In the genomic region with DNA sequence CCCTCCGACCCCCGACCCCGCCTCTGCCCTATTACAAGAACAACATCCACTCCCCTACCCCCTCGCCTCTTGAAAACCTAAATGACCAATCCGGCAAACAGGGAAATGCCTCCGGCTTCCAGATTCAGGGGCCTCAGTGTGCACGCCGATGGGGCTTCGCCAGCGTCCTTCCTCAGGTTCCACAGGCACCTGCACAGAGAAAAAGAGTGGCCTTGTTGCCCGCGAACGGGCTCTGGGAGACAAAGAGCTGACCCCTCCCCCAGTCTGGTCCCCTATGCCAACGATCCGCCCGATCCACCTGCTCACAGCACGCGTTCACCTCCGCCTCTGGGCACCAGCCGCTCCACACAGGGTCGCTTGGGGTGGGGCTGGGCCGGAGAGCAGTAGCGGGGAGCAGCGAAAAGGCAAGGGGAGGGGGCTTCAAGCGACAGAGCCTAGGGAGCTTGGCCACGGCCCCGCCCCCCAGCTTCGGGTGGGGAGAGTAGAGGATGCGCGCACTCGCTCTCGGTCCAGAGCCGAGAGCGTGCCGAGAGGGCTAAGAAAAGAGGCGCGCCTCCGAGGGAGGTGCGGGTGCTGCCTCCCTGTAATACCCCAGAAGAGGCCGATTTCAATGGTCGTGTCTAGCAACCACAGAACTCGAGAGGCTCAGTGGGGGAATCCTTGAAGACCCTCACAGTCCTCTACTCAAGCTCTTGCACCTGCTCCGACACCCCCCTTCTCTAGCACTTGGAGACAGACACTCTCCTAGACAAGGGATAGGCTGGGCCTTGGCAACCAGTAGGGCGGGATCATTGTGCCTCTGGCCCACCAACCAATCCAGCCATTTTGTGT, we compare ENCODE assay signal across 9 mouse cellular contexts. TPM values are rescaled to one million over a fixed set of nuclear protein-coding genes. Genes with fewer than 3 reads are reported as not detected.
A peak's percentile ranks its signal among the peaks of the same experiment; 100 is the strongest.
DNase-seq lines count a peak whose midpoint lies in the region; ATAC-seq lines count a peak whose summit lies in the region.
"Had no signal": no experiment of that assay in that cellular context is flagged by ENCODE, and none has a peak within 500 bp of the region (broad histone marks: within the 10 kb centered on the region; RNA-seq: fewer than 3 reads in every experiment).

TSS of gene Prr36 (minus strand) at position 669 of the 831 bp plus-strand sequence.

- peak within 1 kb of the TSS; percentile 63 for H3K4me3 ChIP-seq in heart, embryonic 13.5 days
- H3K4me3 ChIP-seq in liver, embryonic 16.5 days (ENCODE audit: low read depth, low read length), result peak within 1 kb of the TSS; percentile 45

- ATAC-seq in heart, embryonic 13.5 days (ENCODE audit: extremely low read depth, insufficient number of reproducible peaks, low FRiP score, low TSS enrichment), result no peak
- no peak for ATAC-seq in liver, embryonic 16.5 days (ENCODE audit: low read depth)

- H3K27me3 ChIP-seq in heart, embryonic 13.5 days (replicated peaks), result peaks cover 82% of the 10 kb centered on the region
- peaks cover 49% of the 10 kb centered on the region for H3K27me3 ChIP-seq in liver, embryonic 16.5 days (ENCODE audit: control insufficient read depth, insufficient read depth, low read depth, low read length)

- H3K4me2 ChIP-seq in heart, embryonic 13.5 days, result peak within 1 kb of the TSS; percentile 96
- peak within 1 kb of the TSS; percentile 65 for H3K4me2 ChIP-seq in liver, embryonic 16.5 days (ENCODE audit: low read depth, low read length)

- H3K4me1 ChIP-seq in heart, embryonic 13.5 days, result peaks cover 37% of the 10 kb centered on the region
- peaks cover 23% of the 10 kb centered on the region for H3K4me1 ChIP-seq in liver, embryonic 16.5 days (ENCODE audit: control insufficient read depth, low read depth, low read length)

- no peak for DNase-seq in heart, adult 9 months (ENCODE audit: low spot score in 2 of 2)
- DNase-seq in R1 (ENCODE audit: low read depth, low spot score), result peak; percentile 94
- DNase-seq in embryo, embryonic 11 days, result peak; percentile 84
- DNase-seq in induced T-regulatory cell, adult 2 months (ENCODE audit: low read depth), result peak; percentile 37
- DNase-seq in right cerebral cortex, postnatal 14 days, result peak; percentile 66
- no peak for DNase-seq in urinary bladder, adult 2 months (ENCODE audit: low spot score)

- no peaks in the 10 kb centered on the region for H3K36me3 ChIP-seq in heart, embryonic 13.5 days
- H3K36me3 ChIP-seq in liver, embryonic 16.5 days (ENCODE audit: control insufficient read depth, insufficient read depth), result no peaks in the 10 kb centered on the region

- no peak within 1 kb of the TSS for H3K27ac ChIP-seq in heart, embryonic 13.5 days (replicated peaks)
- no peak within 1 kb of the TSS for H3K27ac ChIP-seq in liver, embryonic 16.5 days (ENCODE audit: low read length)
- H3K27ac ChIP-seq: macrophage had no signal

- no peaks in the 10 kb centered on the region for H3K9me3 ChIP-seq in heart, embryonic 13.5 days
- H3K9me3 ChIP-seq in liver, embryonic 16.5 days (replicated peaks; ENCODE audit: control insufficient read depth, low read length), result no peaks in the 10 kb centered on the region

- peak within 1 kb of the TSS; percentile 79 for H3K9ac ChIP-seq in heart, embryonic 13.5 days
- H3K9ac ChIP-seq in liver, embryonic 16.5 days (ENCODE audit: low read depth, low read length), result no peak within 1 kb of the TSS

- 3% methylated on average over 44 of the region's 44 CpGs for WGBS in heart, embryonic 13.5 days
- WGBS in liver, embryonic 16.5 days (ENCODE audit: insufficient replicate concordance), result 3% methylated on average over 44 of the region's 44 CpGs

RNA-seq across cellular contexts. Expression of gene Prr36, which starts in this region (rescaled TPM):
- 0.72 and 0.87 TPM in 2 replicates for polyA plus RNA-seq in heart, embryonic 13.5 days (2015; fragmentation: Nextera tagmentation; extraction: Ambion mirVana)
- 0.32 and 0.47 TPM in 2 replicates for polyA plus RNA-seq in liver, embryonic 16.5 days (2015; fragmentation: Nextera tagmentation; extraction: Ambion mirVana)
- 0.72 and 1.1 TPM in 2 replicates for polyA plus RNA-seq in urinary bladder, adult 2 months (2012; rRNA removed)

Comparison
In these comparisons a context has a peak if more than half of its experiments do, and no peak if none do; other contexts are left out.
1. DNase-seq: peak in R1 (single experiment), embryo, embryonic 11 days (single experiment), induced T-regulatory cell, adult 2 months (single experiment) and right cerebral cortex, postnatal 14 days (single experiment); none in heart, adult 9 months (0 of 2) and urinary bladder, adult 2 months (single experiment).